In genomic region chr2:38927115-38927979, GRCm38 (mm10) we compare ENCODE assay signal across 1 mouse cellular context.
TF ChIP-seq lines count a peak whose summit lies in the region.

Nr6a1 (minus strand) TSS chr2:38927688.

TF ChIP-seq in CH12.LX, 34 proteins besides CTCF, POLR2A, EP300 and RAD21:
- no peak for TF ChIP-seq TBP (conservative IDR thresholded peaks at IDR 0.05; ENCODE audit: low read depth, low read length)
- TF ChIP-seq MYC (IDR thresholded peaks at IDR 0.05; ENCODE audit: low read depth, low read length): no peak
- TF ChIP-seq IRF4 (IDR thresholded peaks at IDR 0.05; ENCODE audit: low read depth, low read length): 0 out of 2 replicates have a peak, but pooled peaks have one; percentile 48
- peak; percentile 52 for TF ChIP-seq ZC3H11A (IDR thresholded peaks at IDR 0.05; ENCODE audit: low read depth, low read length)
- TF ChIP-seq NELFE (IDR thresholded peaks at IDR 0.05; ENCODE audit: low read depth, low read length): peak; percentile 50; the same call in 1 of the 2 replicates
- TF ChIP-seq BHLHE40 (IDR thresholded peaks at IDR 0.05; ENCODE audit: low read depth, low read length): peak; percentile 45; the same call in 1 of the 2 replicates
- TF ChIP-seq SMC3 (IDR thresholded peaks at IDR 0.05; ENCODE audit: low read depth, low read length): peak; percentile 95
- peak; percentile 46; the same call in 1 of the 2 replicates for TF ChIP-seq TCF12 (IDR thresholded peaks at IDR 0.05; ENCODE audit: low read depth, low read length)
- TF ChIP-seq MAZ (IDR thresholded peaks at IDR 0.05; ENCODE audit: low read depth, low read length): no peak
